Mouse (Mus musculus) olfactory bulb, adult 2 months (tissue): ENCODE results near the gene Nppa.
A peak's percentile ranks its signal among the peaks of the same experiment; 100 is the strongest.

Source experiments
- CTCF ChIP-seq: fragments of 200-500 bp; IDR thresholded peaks from 2 replicates; pipeline ENCODE4 v1.5.1; 2012; ENCODE audit warnings: low read depth, mild to moderate bottlenecking, low read length, moderate library complexity; ENCODE audit not compliant: insufficient read depth
- POLR2A ChIP-seq: fragments of 200-500 bp; IDR thresholded peaks from 2 replicates; pipeline ENCODE4 v1.6.1; 2012; ENCODE audit warnings: mild to moderate bottlenecking, low read depth, low read length, moderate library complexity; ENCODE audit not compliant: insufficient read depth

GRCm38 (mm10) chr4:147959881-147960831, 40.4 kb upstream of the Nppa start:
- TF ChIP-seq CTCF (0 out of 2 replicates have a peak, but pooled peaks have one; percentile 18), POLR2A (no peak)
